Mouse (Mus musculus): ENCODE data around the gene Spock1. TPM values are rescaled to one million over a fixed set of nuclear protein-coding genes. Genes with fewer than 3 reads are reported as not detected.

The Spock1 gene
- total and polyA plus RNA-seq, 2 experiments, result not detected

DNA sequence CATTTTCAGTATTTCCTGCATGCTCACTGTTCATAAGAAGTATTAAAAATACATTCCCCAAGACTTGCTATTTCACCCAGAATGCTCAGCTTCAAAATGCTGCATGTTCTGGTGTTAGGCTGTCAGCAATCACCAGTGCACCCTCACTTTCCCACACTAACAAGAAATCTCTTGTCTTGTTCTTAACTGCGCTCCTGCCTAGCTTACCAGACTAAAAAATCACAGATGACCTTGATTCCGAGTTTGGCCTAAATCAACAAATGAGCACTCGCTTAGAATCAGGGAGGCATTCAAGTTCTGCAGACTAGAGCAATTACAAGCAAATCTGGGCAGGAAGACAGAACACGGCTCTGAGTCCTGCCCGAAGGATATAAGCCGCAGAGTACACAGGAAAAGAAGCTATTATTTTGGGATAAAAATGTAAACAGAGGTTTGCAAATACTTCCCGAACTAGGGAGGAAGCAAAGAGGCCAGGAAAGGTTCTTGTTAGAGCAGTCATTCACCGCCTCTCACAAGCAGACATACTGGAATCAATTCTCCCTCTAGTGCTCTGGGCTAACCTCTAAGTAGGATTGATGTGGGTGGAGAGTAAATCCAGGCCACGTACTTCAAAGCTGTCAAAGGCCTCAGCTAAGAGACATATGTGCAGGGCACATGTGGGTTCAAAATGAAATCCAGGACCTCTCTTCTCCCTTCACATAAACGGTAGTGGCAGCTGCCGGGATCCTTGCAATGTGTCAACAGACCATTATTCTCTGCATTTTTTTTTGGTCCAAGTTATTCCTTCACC lies 76.6 kb downstream of the Spock1 start:
- Histone ChIP-seq H3K79me2 (ENCODE audit: control insufficient read depth, insufficient read depth, low read length) (no peaks in the 10 kb centered on the region), H3K4me1 (ENCODE audit: control insufficient read depth, insufficient read depth, low read length) (no peaks in the 10 kb centered on the region), H3K9ac (ENCODE audit: low read depth, low read length) (no peak overlapping the region), H3K4me3 (ENCODE audit: insufficient read depth, low read depth, low read length) (no peak overlapping the region), H3K27ac (replicated peaks; ENCODE audit: insufficient read depth, low read depth, low read length) (no peak overlapping the region), H3K36me3 (ENCODE audit: control insufficient read depth, insufficient read depth, low read length) (no peaks in the 10 kb centered on the region), H3K27me3 (ENCODE audit: control insufficient read depth, insufficient read depth, low read length) (no peaks in the 10 kb centered on the region)
- peak; percentile 3 for DNase-seq (ENCODE audit: extremely low read depth, low read depth, low spot score)
- WGBS, result 64% methylated on average over 11 of the region's 11 CpGs
- TF ChIP-seq POLR2A (IDR thresholded peaks at IDR 0.05; ENCODE audit: extremely low read depth, insufficient read depth, low read length) (no peak), CTCF (IDR thresholded peaks at IDR 0.05; ENCODE audit: low read depth, low read length) (no peak)

DNA sequence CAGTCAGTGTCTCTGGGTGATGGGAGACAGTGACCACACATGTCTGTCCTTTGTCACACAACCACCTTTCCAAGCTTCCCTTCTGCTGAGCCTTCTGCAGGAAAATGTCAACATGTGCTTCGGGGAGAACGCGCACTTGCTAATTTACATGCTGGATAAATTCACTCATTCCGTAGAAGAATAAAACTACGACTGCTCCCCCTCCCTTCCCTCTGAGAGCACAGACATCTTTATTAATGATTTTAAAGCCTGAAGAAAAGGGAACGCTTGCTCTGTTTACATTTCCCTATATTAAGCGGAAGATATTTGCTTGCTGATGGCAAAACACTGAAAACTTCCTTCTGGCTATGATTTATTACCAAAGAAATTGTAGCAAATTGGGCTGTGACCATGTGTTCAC lies 77.2 kb downstream of the Spock1 start:
- no peak overlapping the region for H3K9ac ChIP-seq (ENCODE audit: low read depth, low read length)
- H3K4me3 ChIP-seq (ENCODE audit: insufficient read depth, low read depth, low read length), result no peak overlapping the region
- no peak for TF ChIP-seq CTCF (IDR thresholded peaks at IDR 0.05; ENCODE audit: low read depth, low read length)
- TF ChIP-seq POLR2A (IDR thresholded peaks at IDR 0.05; ENCODE audit: extremely low read depth, insufficient read depth, low read length), result no peak
- no peaks in the 10 kb centered on the region for H3K79me2 ChIP-seq (ENCODE audit: control insufficient read depth, insufficient read depth, low read length)
- no peaks in the 10 kb centered on the region for H3K27me3 ChIP-seq (ENCODE audit: control insufficient read depth, insufficient read depth, low read length)
- DNase-seq (ENCODE audit: extremely low read depth, low read depth, low spot score), result no peak
- no peaks in the 10 kb centered on the region for H3K36me3 ChIP-seq (ENCODE audit: control insufficient read depth, insufficient read depth, low read length)
- 81% methylated on average over 7 of the region's 7 CpGs for WGBS
- H3K27ac ChIP-seq (replicated peaks; ENCODE audit: insufficient read depth, low read depth, low read length), result no peak overlapping the region
- no peaks in the 10 kb centered on the region for H3K4me1 ChIP-seq (ENCODE audit: control insufficient read depth, insufficient read depth, low read length)

DNA sequence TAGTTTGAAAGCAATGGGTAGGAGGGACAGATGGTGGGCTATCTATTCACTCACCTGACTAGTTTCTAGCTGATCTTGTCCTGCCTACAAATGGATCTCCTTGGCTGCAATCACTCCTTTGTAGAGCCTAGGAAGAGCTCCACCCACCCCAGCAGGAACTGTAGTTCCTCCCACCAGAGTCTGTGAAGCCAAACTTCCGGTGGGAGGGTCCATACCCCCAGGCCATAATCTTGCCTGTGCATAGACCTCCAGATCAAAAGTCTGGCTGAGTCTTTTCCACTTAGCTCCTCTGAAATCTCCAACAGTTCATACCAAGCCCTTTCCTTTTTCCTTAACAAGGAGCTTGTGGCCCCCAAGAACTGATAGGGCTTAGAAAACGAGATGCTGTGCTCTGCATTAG lies 78.0 kb downstream of the Spock1 start:
- whole genome bisulfite sequencing, result 42% methylated on average over 2 of the region's 2 CpGs
- TF ChIP-seq POLR2A (IDR thresholded peaks at IDR 0.05; ENCODE audit: extremely low read depth, insufficient read depth, low read length), result no peak

DNA sequence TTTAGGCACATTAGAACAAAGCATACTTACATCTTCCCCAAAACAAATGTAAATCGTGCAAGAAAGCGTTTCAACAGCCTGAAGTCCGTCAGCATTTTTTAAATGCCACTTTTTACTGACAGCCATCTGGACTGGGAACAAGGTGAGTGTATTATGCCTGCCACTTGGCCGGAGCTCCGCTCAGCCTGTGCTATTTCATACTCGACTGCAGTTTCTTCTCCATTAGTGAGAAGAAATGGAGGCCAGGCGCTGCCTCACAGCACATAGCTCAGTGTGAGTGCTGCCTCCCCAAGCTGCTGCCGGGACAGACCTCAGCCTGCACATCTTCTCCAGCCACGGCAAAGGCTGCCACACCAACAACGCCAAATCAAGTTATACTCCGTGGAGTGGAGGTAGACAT lies 91.9 kb downstream of the Spock1 start:
- Histone ChIP-seq H3K27ac (replicated peaks; ENCODE audit: insufficient read depth, low read depth, low read length) (no peak overlapping the region), H3K4me3 (ENCODE audit: insufficient read depth, low read depth, low read length) (no peak overlapping the region), H3K79me2 (ENCODE audit: control insufficient read depth, insufficient read depth, low read length) (no peaks in the 10 kb centered on the region), H3K36me3 (ENCODE audit: control insufficient read depth, insufficient read depth, low read length) (no peaks in the 10 kb centered on the region), H3K9ac (ENCODE audit: low read depth, low read length) (no peak overlapping the region), H3K27me3 (ENCODE audit: control insufficient read depth, insufficient read depth, low read length) (no peaks in the 10 kb centered on the region), H3K4me1 (ENCODE audit: control insufficient read depth, insufficient read depth, low read length) (no peaks in the 10 kb centered on the region)
- DNase-seq (ENCODE audit: extremely low read depth, low read depth, low spot score), result no peak
- WGBS, result 89% methylated on average over 11 of the region's 11 CpGs
- TF ChIP-seq CTCF (IDR thresholded peaks at IDR 0.05; ENCODE audit: low read depth, low read length) (no peak), POLR2A (IDR thresholded peaks at IDR 0.05; ENCODE audit: extremely low read depth, insufficient read depth, low read length) (no peak)

More for the DNA sequence above, 78.0 kb downstream of the Spock1 start:
- no peak overlapping the region for H3K27ac ChIP-seq (replicated peaks; ENCODE audit: insufficient read depth, low read depth, low read length)
- H3K4me1 ChIP-seq (ENCODE audit: control insufficient read depth, insufficient read depth, low read length), result no peaks in the 10 kb centered on the region
- H3K79me2 ChIP-seq (ENCODE audit: control insufficient read depth, insufficient read depth, low read length), result no peaks in the 10 kb centered on the region
- no peak for DNase-seq (ENCODE audit: extremely low read depth, low read depth, low spot score)
- no peak overlapping the region for H3K4me3 ChIP-seq (ENCODE audit: insufficient read depth, low read depth, low read length)
- no peak overlapping the region for H3K9ac ChIP-seq (ENCODE audit: low read depth, low read length)
- H3K36me3 ChIP-seq (ENCODE audit: control insufficient read depth, insufficient read depth, low read length), result no peaks in the 10 kb centered on the region
- no peaks in the 10 kb centered on the region for H3K27me3 ChIP-seq (ENCODE audit: control insufficient read depth, insufficient read depth, low read length)

DNA sequence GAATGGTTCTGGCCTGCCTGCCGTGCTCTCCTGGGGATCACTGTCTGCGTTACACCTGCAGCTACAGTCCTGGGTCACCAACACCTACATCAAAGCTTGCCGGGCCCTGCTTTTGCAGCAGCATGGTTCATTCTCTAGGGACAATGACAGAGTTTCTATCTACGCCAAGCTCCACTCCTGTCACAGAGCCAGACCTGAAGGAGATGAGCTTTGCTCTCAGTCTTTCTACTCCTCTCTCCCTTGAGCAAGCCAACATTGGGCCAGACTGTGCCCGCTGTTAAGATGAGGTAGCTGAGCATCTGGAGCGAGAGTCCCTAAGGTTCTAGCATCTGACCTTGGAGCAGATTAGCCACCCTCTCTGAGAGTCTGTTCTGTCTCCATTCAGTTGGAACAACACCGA lies 95.5 kb downstream of the Spock1 start:
- DNase-seq (ENCODE audit: extremely low read depth, low read depth, low spot score), result no peak
- Histone ChIP-seq H3K36me3 (ENCODE audit: control insufficient read depth, insufficient read depth, low read length) (no peaks in the 10 kb centered on the region), H3K4me1 (ENCODE audit: control insufficient read depth, insufficient read depth, low read length) (no peaks in the 10 kb centered on the region), H3K9ac (ENCODE audit: low read depth, low read length) (no peak overlapping the region), H3K27ac (replicated peaks; ENCODE audit: insufficient read depth, low read depth, low read length) (no peak overlapping the region), H3K79me2 (ENCODE audit: control insufficient read depth, insufficient read depth, low read length) (no peaks in the 10 kb centered on the region), H3K27me3 (ENCODE audit: control insufficient read depth, insufficient read depth, low read length) (no peaks in the 10 kb centered on the region), H3K4me3 (ENCODE audit: insufficient read depth, low read depth, low read length) (no peak overlapping the region)
- TF ChIP-seq POLR2A (IDR thresholded peaks at IDR 0.05; ENCODE audit: extremely low read depth, insufficient read depth, low read length) (no peak), CTCF (IDR thresholded peaks at IDR 0.05; ENCODE audit: low read depth, low read length) (no peak)
- 90% methylated on average over 7 of the region's 7 CpGs for WGBS

DNA sequence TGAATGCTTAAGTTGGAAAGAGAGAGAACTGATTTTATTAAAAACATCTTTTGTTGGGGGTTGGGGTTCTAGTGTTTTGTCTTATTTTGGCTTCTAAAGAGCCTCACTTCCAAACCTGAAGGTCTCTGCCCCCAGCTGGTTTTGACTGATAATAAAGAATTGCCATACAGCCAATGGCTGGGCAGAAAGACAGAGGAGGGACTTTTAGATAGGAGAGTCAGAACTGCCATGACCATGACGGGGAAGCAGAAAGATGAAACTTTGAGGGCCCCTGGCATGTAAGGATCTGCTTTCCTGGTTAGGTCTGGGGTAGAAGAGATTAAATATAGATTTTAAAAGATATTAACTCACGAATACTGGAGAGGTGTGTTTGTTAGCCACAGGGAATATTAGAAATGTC lies 96.9 kb downstream of the Spock1 start:
- TF ChIP-seq CTCF (IDR thresholded peaks at IDR 0.05; ENCODE audit: low read depth, low read length) (no peak), POLR2A (IDR thresholded peaks at IDR 0.05; ENCODE audit: extremely low read depth, insufficient read depth, low read length) (no peak)
- 70% methylated on average over 2 of the region's 2 CpGs for WGBS
- no peak overlapping the region for H3K27ac ChIP-seq (replicated peaks; ENCODE audit: insufficient read depth, low read depth, low read length)
- no peak for DNase-seq (ENCODE audit: extremely low read depth, low read depth, low spot score)
- H3K79me2 ChIP-seq (ENCODE audit: control insufficient read depth, insufficient read depth, low read length), result no peaks in the 10 kb centered on the region
- H3K9ac ChIP-seq (ENCODE audit: low read depth, low read length), result no peak overlapping the region
- no peaks in the 10 kb centered on the region for H3K4me1 ChIP-seq (ENCODE audit: control insufficient read depth, insufficient read depth, low read length)
- H3K4me3 ChIP-seq (ENCODE audit: insufficient read depth, low read depth, low read length), result no peak overlapping the region
- H3K36me3 ChIP-seq (ENCODE audit: control insufficient read depth, insufficient read depth, low read length), result no peaks in the 10 kb centered on the region
- H3K27me3 ChIP-seq (ENCODE audit: control insufficient read depth, insufficient read depth, low read length), result no peaks in the 10 kb centered on the region

Data from liver, adult 2 months (tissue).